ENCODE assay signal across 8 mouse cellular contexts in genomic region chr11:73085391-73085790, GRCm38 (mm10). TPM values are rescaled to one million over a fixed set of nuclear protein-coding genes. Genes with fewer than 3 reads are reported as not detected.
A peak's percentile ranks its signal among the peaks of the same experiment; 100 is the strongest.
DNase-seq lines count a peak whose midpoint lies in the region; ATAC-seq and TF ChIP-seq lines count a peak whose summit lies in the region.

No protein-coding gene starts in this region.

- no peaks in the 10 kb centered on the region for H3K9me3 ChIP-seq in forebrain, embryonic 13.5 days (replicated peaks)
- H3K9me3 ChIP-seq in forebrain, embryonic 15.5 days = no peaks in the 10 kb centered on the region
- H3K9me3 ChIP-seq in lung, embryonic 14.5 days (ENCODE audit: low read depth, low read length) = no peaks in the 10 kb centered on the region

- DNase-seq in lung, embryonic 14.5 days = peak; percentile 30
- no peak for DNase-seq in lung, adult 18-20 months
- peak; percentile 36 to 63 for DNase-seq in kidney, postnatal 4 days
- DNase-seq in frontal cortex, postnatal 25 days (ENCODE audit: low spot score in 2 of 2) = no peak

- peak overlapping the region; percentile 80 for H3K27ac ChIP-seq in forebrain, embryonic 13.5 days
- H3K27ac ChIP-seq in forebrain, embryonic 15.5 days (replicated peaks) = no peak overlapping the region
- peak overlapping the region; percentile 6; the same call in 1 of the 2 replicates for H3K27ac ChIP-seq in lung, embryonic 14.5 days (ENCODE audit: low read depth)

- peaks cover 22% of the 10 kb centered on the region for H3K4me1 ChIP-seq in forebrain, embryonic 13.5 days
- peaks cover 22% of the 10 kb centered on the region for H3K4me1 ChIP-seq in forebrain, embryonic 15.5 days
- H3K4me1 ChIP-seq in lung, embryonic 14.5 days (ENCODE audit: insufficient read depth) = no peaks in the 10 kb centered on the region

- H3K9ac ChIP-seq in forebrain, embryonic 13.5 days = no peak overlapping the region
- no peak overlapping the region for H3K9ac ChIP-seq in forebrain, embryonic 15.5 days (replicated peaks)
- no peak overlapping the region for H3K9ac ChIP-seq in lung, embryonic 14.5 days

- WGBS in forebrain, embryonic 13.5 days = 83% methylated on average over 7 of the region's 7 CpGs
- 71% methylated on average over 7 of the region's 7 CpGs for WGBS in forebrain, embryonic 15.5 days
- 56% methylated on average over 7 of the region's 7 CpGs for WGBS in lung, embryonic 14.5 days

- H3K4me3 ChIP-seq in forebrain, embryonic 13.5 days = no peak overlapping the region
- H3K4me3 ChIP-seq in forebrain, embryonic 15.5 days = no peak overlapping the region
- H3K4me3 ChIP-seq in lung, embryonic 14.5 days (ENCODE audit: low read depth, low read length) = no peak overlapping the region

- H3K36me3 ChIP-seq in forebrain, embryonic 13.5 days (ENCODE audit: poor library complexity, severe bottlenecking) = peaks cover 40% of the 10 kb centered on the region
- H3K36me3 ChIP-seq in forebrain, embryonic 15.5 days = peaks cover 33% of the 10 kb centered on the region
- H3K36me3 ChIP-seq in lung, embryonic 14.5 days (ENCODE audit: insufficient read depth) = peaks cover 28% of the 10 kb centered on the region

- ATAC-seq in forebrain, embryonic 13.5 days = no peak
- no peak for ATAC-seq in forebrain, embryonic 15.5 days (replicated peaks)
- no peak for ATAC-seq in lung, embryonic 14.5 days (ENCODE audit: insufficient read depth)
- ATAC-seq in granulocyte monocyte progenitor cell, adult 5-6 weeks (replicated peaks; ENCODE audit: poor library complexity, severe bottlenecking) = 0 out of 2 replicates have a peak, but pooled peaks have one; percentile 24
- ATAC-seq in frontal cortex, adult (ENCODE audit: low TSS enrichment) = no peak

- H3K4me2 ChIP-seq in forebrain, embryonic 13.5 days = no peak overlapping the region
- no peak overlapping the region for H3K4me2 ChIP-seq in forebrain, embryonic 15.5 days (replicated peaks)
- no peak overlapping the region for H3K4me2 ChIP-seq in lung, embryonic 14.5 days

- no peaks in the 10 kb centered on the region for H3K27me3 ChIP-seq in forebrain, embryonic 13.5 days
- H3K27me3 ChIP-seq in forebrain, embryonic 15.5 days = no peaks in the 10 kb centered on the region
- H3K27me3 ChIP-seq in lung, embryonic 14.5 days (ENCODE audit: insufficient read depth, low read length) = no peaks in the 10 kb centered on the region

- no peak for TF ChIP-seq CTCF in lung, embryonic 14.5 days (IDR thresholded peaks at IDR 0.05; ENCODE audit: low read depth)

RNA-seq across cellular contexts. Expression of gene Itgae, which starts 5.0 kb away (rescaled TPM):
- 0.27 and 0.29 TPM in 2 replicates for polyA plus RNA-seq in forebrain, embryonic 13.5 days (2015; fragmentation: Nextera tagmentation; extraction: Ambion mirVana)
- 0.18 and 0.34 TPM in 2 replicates for polyA plus RNA-seq in forebrain, embryonic 15.5 days (2015; fragmentation: Nextera tagmentation; extraction: Ambion mirVana)
- polyA plus RNA-seq in lung, embryonic 14.5 days (2014; fragmentation: Nextera tagmentation; extraction: Ambion mirVana) = 0.38 and 0.55 TPM in 2 replicates
- 0.68 TPM in 1 of 2 replicates, not detected in the other for total RNA-seq in granulocyte monocyte progenitor cell, adult 5-6 weeks (2014; fragmentation: Nextera tagmentation)
- total RNA-seq in granulocyte monocyte progenitor cell, adult 5-6 weeks (2017) = 0.77 TPM in 1 of 2 replicates, not detected in the other

RNA-seq across cellular contexts. Expression of gene Ncbp3, which starts 37.8 kb away (rescaled TPM):
- 12.8 and 13.4 TPM in 2 replicates for polyA plus RNA-seq in forebrain, embryonic 13.5 days (2015; fragmentation: Nextera tagmentation; extraction: Ambion mirVana)
- 10.7 and 11.1 TPM in 2 replicates for polyA plus RNA-seq in forebrain, embryonic 15.5 days (2015; fragmentation: Nextera tagmentation; extraction: Ambion mirVana)
- polyA plus RNA-seq in lung, embryonic 14.5 days (2014; fragmentation: Nextera tagmentation; extraction: Ambion mirVana) = 12.3 and 13.2 TPM in 2 replicates
- 10.1 and 13.2 TPM in 2 replicates for total RNA-seq in granulocyte monocyte progenitor cell, adult 5-6 weeks (2014; fragmentation: Nextera tagmentation)
- 12.6 and 15.6 TPM in 2 replicates for total RNA-seq in granulocyte monocyte progenitor cell, adult 5-6 weeks (2017)

RNA-seq across cellular contexts. Expression of gene Haspin, which starts 52.7 kb away (rescaled TPM):
- 13.0 and 13.1 TPM in 2 replicates for polyA plus RNA-seq in forebrain, embryonic 13.5 days (2015; fragmentation: Nextera tagmentation; extraction: Ambion mirVana)
- polyA plus RNA-seq in forebrain, embryonic 15.5 days (2015; fragmentation: Nextera tagmentation; extraction: Ambion mirVana) = 7.6 and 7.7 TPM in 2 replicates
- 23.2 and 23.3 TPM in 2 replicates for polyA plus RNA-seq in lung, embryonic 14.5 days (2014; fragmentation: Nextera tagmentation; extraction: Ambion mirVana)
- 15.6 and 18.7 TPM in 2 replicates for total RNA-seq in granulocyte monocyte progenitor cell, adult 5-6 weeks (2014; fragmentation: Nextera tagmentation)
- 20.5 and 23.0 TPM in 2 replicates for total RNA-seq in granulocyte monocyte progenitor cell, adult 5-6 weeks (2017)

Comparison
In these comparisons a context has a peak if more than half of its experiments do, and no peak if none do; other contexts are left out.
1. DNase-seq: peak in lung, embryonic 14.5 days (single experiment) and kidney, postnatal 4 days (2 of 2); none in lung, adult 18-20 months (0 of 2) and frontal cortex, postnatal 25 days (0 of 2).